Mouse (Mus musculus): ENCODE measurements around the gene Adipoq. TPM values are rescaled to one million over a fixed set of nuclear protein-coding genes. Genes with fewer than 3 reads are reported as not detected.

Gene Adipoq
- total and polyA plus RNA-seq, 3 experiments = 5.9 to 52.5 (median 13.6) TPM

- no peak for DNase-seq
- no peaks in the 10 kb centered on the region for H3K27me3 ChIP-seq (ENCODE audit: control insufficient read depth, insufficient read depth, low read length)
- no peak for TF ChIP-seq EP300 (IDR thresholded peaks at IDR 0.05; ENCODE audit: insufficient read depth, low read depth, low read length)
- no peak for TF ChIP-seq POLR2A (IDR thresholded peaks at IDR 0.05; ENCODE audit: insufficient read depth, low read depth, low read length)
- no peak for TF ChIP-seq CTCF (IDR thresholded peaks at IDR 0.05)
- no peak overlapping the region for H3K27ac ChIP-seq
- no peaks in the 10 kb centered on the region for H3K36me3 ChIP-seq (ENCODE audit: control insufficient read depth, insufficient read depth, low read length)
- intact Hi-C loops (cut with DNase I) = no loop called here
- no peak overlapping the region for H3K4me3 ChIP-seq
- H3K79me2 ChIP-seq (replicated peaks; ENCODE audit: control insufficient read depth, insufficient read depth, low read length) = no peaks in the 10 kb centered on the region
- no peaks in the 10 kb centered on the region for H3K4me1 ChIP-seq (ENCODE audit: control insufficient read depth, insufficient read depth, low read length)
- H3K9ac ChIP-seq (ENCODE audit: low read depth, low read length) = no peak overlapping the region
- 91% methylated on average over 6 of the region's 6 CpGs for WGBS
These were observed 50.5 kb downstream of the Adipoq start for GRCm38 (mm10) chr16:23196791-23197190.

DNA sequence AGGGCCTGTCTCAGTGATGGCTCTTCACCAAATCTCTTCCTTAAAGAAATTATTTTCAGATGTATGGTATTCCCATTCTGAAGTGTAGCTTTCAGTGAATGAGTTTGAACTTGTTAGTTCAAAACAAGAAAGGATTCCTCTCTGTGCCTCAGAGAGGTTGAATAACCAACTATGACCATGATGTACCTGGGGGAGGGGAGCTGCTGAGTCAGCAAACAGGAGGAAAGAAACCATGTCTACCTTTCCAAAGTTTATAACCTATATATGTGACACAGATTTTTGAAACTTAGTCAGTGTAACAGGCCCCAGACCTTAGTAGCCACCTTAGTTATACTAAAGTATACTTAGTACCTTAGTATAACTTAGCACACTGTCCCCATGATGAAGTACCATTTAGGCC, 55.2 kb downstream of the Adipoq start:
- H3K9ac ChIP-seq (ENCODE audit: low read depth, low read length) = no peak overlapping the region
- no peaks in the 10 kb centered on the region for H3K27me3 ChIP-seq (ENCODE audit: control insufficient read depth, insufficient read depth, low read length)
- no peak overlapping the region for H3K27ac ChIP-seq
- no peak for DNase-seq
- intact Hi-C loops (cut with DNase I) = no loop called here
- no peaks in the 10 kb centered on the region for H3K79me2 ChIP-seq (replicated peaks; ENCODE audit: control insufficient read depth, insufficient read depth, low read length)
- H3K4me3 ChIP-seq = no peak overlapping the region
- no peaks in the 10 kb centered on the region for H3K36me3 ChIP-seq (ENCODE audit: control insufficient read depth, insufficient read depth, low read length)
- TF ChIP-seq CTCF (IDR thresholded peaks at IDR 0.05) (no peak), EP300 (IDR thresholded peaks at IDR 0.05; ENCODE audit: insufficient read depth, low read depth, low read length) (no peak), POLR2A (IDR thresholded peaks at IDR 0.05; ENCODE audit: insufficient read depth, low read depth, low read length) (no peak)
- H3K4me1 ChIP-seq (ENCODE audit: control insufficient read depth, insufficient read depth, low read length) = no peaks in the 10 kb centered on the region

Small RNA genes lying within 50 kb of the gene (microRNA-seq; reads per million reads assigned to microRNA genes)
- 0.39 to 0.56 reads per million in 2 experiments for gene Gm49346

Other genes starting within 250 kb of the Adipoq start
- gene Fetub, start 228.2 kb upstream of the Adipoq start, total RNA-seq (2021) = under 1 TPM; 0.27 to 0.57 TPM
- 0.44 and 0.86 TPM in 2 replicates for gene Fetub, start 228.2 kb upstream of the Adipoq start, polyA plus RNA-seq (2012; rRNA removed)
- gene Hrg, start 195.5 kb upstream of the Adipoq start, total RNA-seq (2021) = not detected
- 0.26 TPM in 1 of 2 replicates, not detected in the other for gene Hrg, start 195.5 kb upstream of the Adipoq start, polyA plus RNA-seq (2012; rRNA removed)
- gene Kng2, start 117.1 kb upstream of the Adipoq start, total RNA-seq (2021) = under 1 TPM in 1 of 2 experiments, not detected in 1; 0.21 TPM
- 0.37 and 0.47 TPM in 2 replicates for gene Kng2, start 117.1 kb upstream of the Adipoq start, polyA plus RNA-seq (2012; rRNA removed)
- gene Kng1, start 88.7 kb upstream of the Adipoq start, total RNA-seq (2021) = not detected
- gene Kng1, start 88.7 kb upstream of the Adipoq start, polyA plus RNA-seq (2012; rRNA removed) = 0.50 TPM in 1 of 2 replicates, not detected in the other
- gene Eif4a2, start 39.1 kb upstream of the Adipoq start, total RNA-seq (2021) = 100 to 1,000 TPM; 337 to 385 TPM
- 128 and 287 TPM in 2 replicates for gene Eif4a2, start 39.1 kb upstream of the Adipoq start, polyA plus RNA-seq (2012; rRNA removed)
- 1 to 10 TPM; 6.2 to 7.3 TPM for gene Rfc4, start 18.8 kb upstream of the Adipoq start, total RNA-seq (2021)
- 1.5 and 1.6 TPM in 2 replicates for gene Rfc4, start 18.8 kb upstream of the Adipoq start, polyA plus RNA-seq (2012; rRNA removed)
- gene St6gal1, start 78.2 kb downstream of the Adipoq start, total RNA-seq (2021) = 1 to 10 TPM; 8.4 to 9.9 TPM
- gene St6gal1, start 78.2 kb downstream of the Adipoq start, polyA plus RNA-seq (2012; rRNA removed) = 6.0 and 9.9 TPM in 2 replicates

Measured in heart, adult 2 months (tissue).